Mouse (Mus musculus) urinary bladder, postnatal 4 days (tissue): ENCODE data around the gene Bsn.

Source experiments
- DNase-seq, 2 experiments: peaks; one replicate each; pipeline ENCODE4 v3.0.0; 2021 to 2022; ENCODE audit warnings: low spot score in 2 of 2

The Bsn gene

GRCm38 (mm10) chr9:108125731-108126130 is 64.5 kb downstream of the Bsn start:
- DNase-seq = no peak

GRCm38 (mm10) chr9:108123916-108124315 is 66.3 kb downstream of the Bsn start:
- DNase-seq = no peak

GRCm38 (mm10) chr9:108121170-108121969 is 68.8 kb downstream of the Bsn start:
- DNase-seq = no peak

- DNase-seq = no peak
Measured at GRCm38 (mm10) chr9:108120671-108121070, 69.5 kb downstream of the Bsn start.

- no peak for DNase-seq
Measured at GRCm38 (mm10) chr9:108119891-108120411, 70.2 kb downstream of the Bsn start.

- DNase-seq = no peak
Measured at GRCm38 (mm10) chr9:108117143-108117542, 73.0 kb downstream of the Bsn start.

GRCm38 (mm10) chr9:108115290-108116077 is 74.7 kb downstream of the Bsn start:
- DNase-seq = no peak

- no peak for DNase-seq
Measured at GRCm38 (mm10) chr9:108112719-108113340, 77.4 kb downstream of the Bsn start.

- DNase-seq = no peak
Measured at GRCm38 (mm10) chr9:108111593-108112121, 78.5 kb downstream of the Bsn start.

GRCm38 (mm10) chr9:108111101-108111592 is 79.0 kb downstream of the Bsn start:
- DNase-seq = no peak

GRCm38 (mm10) chr9:108110160-108110559 is 80.0 kb downstream of the Bsn start:
- DNase-seq = no peak

GRCm38 (mm10) chr9:108107867-108108266 is 82.3 kb downstream of the Bsn start:
- DNase-seq = no peak

- DNase-seq = no peak
Measured at GRCm38 (mm10) chr9:108106090-108106489, 84.1 kb downstream of the Bsn start.

- no peak for DNase-seq
Measured at GRCm38 (mm10) chr9:108105549-108105863, 84.7 kb downstream of the Bsn start.

- DNase-seq = no peak
Measured at GRCm38 (mm10) chr9:108104766-108105548, 85.2 kb downstream of the Bsn start.

- no peak for DNase-seq
Measured at GRCm38 (mm10) chr9:108099619-108100018, 90.6 kb downstream of the Bsn start.

GRCm38 (mm10) chr9:108095949-108096712 is 94.1 kb downstream of the Bsn start:
- DNase-seq = no peak

GRCm38 (mm10) chr9:108095518-108095917 is 94.7 kb downstream of the Bsn start:
- DNase-seq = no peak

GRCm38 (mm10) chr9:108094998-108095411 is 95.2 kb downstream of the Bsn start:
- DNase-seq = no peak

- DNase-seq = peak; percentile 93 to 96
Measured at GRCm38 (mm10) chr9:108094184-108094941, 95.8 kb downstream of the Bsn start, which contains the start of gene Apeh. Gene Apeh, minus strand, starts transcription at chr9:108094606.
